Mouse (Mus musculus) kidney, postnatal 0 days (tissue): ENCODE measurements around the gene Aen. TPM values are rescaled to one million over a fixed set of nuclear protein-coding genes. Genes with fewer than 3 reads are reported as not detected.

ENCODE experiments used
- ATAC-seq: fragments of 200-750 bp; cut with Nextera tagmentation; replicated peaks from 2 replicates; pipeline ENCODE4 v1.8.0; 2017; ENCODE audit warnings: low read depth, moderate number of reproducible peaks, moderate TSS enrichment, moderate library complexity; ENCODE audit not compliant: low FRiP score
- DNase-seq: peaks from one replicate; pipeline ENCODE4 v3.0.0-alpha.2; 2016; ENCODE audit warnings: low spot score
- H3K27ac ChIP-seq: fragments of 300-500 bp; sonication (generic); 2 replicates; pipeline ENCODE4 v1.5.1; 2014; ENCODE audit warnings: mild to moderate bottlenecking
- H3K27me3 ChIP-seq: fragments of 300-500 bp; sonication (generic); 2 replicates; pipeline ENCODE4 v1.6.1; 2014; ENCODE audit warnings: low read length, mixed read lengths; ENCODE audit not compliant: insufficient read depth
- H3K36me3 ChIP-seq: fragments of 300-500 bp; sonication (generic); 2 replicates; pipeline ENCODE4 v1.6.1; 2014; ENCODE audit warnings: low read length, mixed read lengths; ENCODE audit not compliant: insufficient read depth
- H3K4me1 ChIP-seq: fragments of 300-500 bp; sonication (generic); replicated peaks from 2 replicates; pipeline ENCODE4 v1.6.1; 2014; ENCODE audit warnings: antibody characterized with exemption, low read length, mixed read lengths; ENCODE audit not compliant: insufficient read depth
- H3K4me2 ChIP-seq: fragments of 300-500 bp; sonication (generic); 2 replicates; pipeline ENCODE4 v1.6.1; 2014; ENCODE audit warnings: mild to moderate bottlenecking, low read length, moderate library complexity, mixed read lengths
- H3K4me3 ChIP-seq: fragments of 300-500 bp; sonication (generic); replicated peaks from 2 replicates; pipeline ENCODE4 v1.5.1; 2014; ENCODE audit warnings: low read depth, low read length
- H3K9ac ChIP-seq: fragments of 300-500 bp; sonication (generic); 2 replicates; pipeline ENCODE4 v1.6.1; 2014; ENCODE audit warnings: low read depth, low read length
- H3K9me3 ChIP-seq: fragments of 300-500 bp; sonication (generic); replicated peaks from 2 replicates; pipeline ENCODE4 v1.6.1; 2016; ENCODE audit warnings: low read length, inconsistent platforms, mixed read lengths
- CTCF ChIP-seq: IDR thresholded peaks from 2 replicates; pipeline ENCODE4 v1.5.1; 2016; ENCODE audit warnings: antibody characterized with exemption, low read depth, mild to moderate bottlenecking, moderate library complexity
- WGBS: fragments of 180-500 bp; shearing (Covaris S2); extraction: QIAGEN DNeasy Blood & Tissue Kit; methylation state at CpG from one replicate; pipeline ENCODE4 v1.1.7; 2014; 5-methylcytosine and 5-hydroxymethylcytosine counted together
- polyA plus RNA-seq: library from polyadenylated mRNA; unstranded; fragments of >200 nt; fragmentation: Nextera tagmentation; extraction: Ambion mirVana; gene quantifications from 2 replicates; pipeline ENCODE4 v1.2.1, GENCODE M21; 2015

The Aen gene
- polyA plus RNA-seq, 1 experiment from 2014 or later, result 33.1 TPM

DNA sequence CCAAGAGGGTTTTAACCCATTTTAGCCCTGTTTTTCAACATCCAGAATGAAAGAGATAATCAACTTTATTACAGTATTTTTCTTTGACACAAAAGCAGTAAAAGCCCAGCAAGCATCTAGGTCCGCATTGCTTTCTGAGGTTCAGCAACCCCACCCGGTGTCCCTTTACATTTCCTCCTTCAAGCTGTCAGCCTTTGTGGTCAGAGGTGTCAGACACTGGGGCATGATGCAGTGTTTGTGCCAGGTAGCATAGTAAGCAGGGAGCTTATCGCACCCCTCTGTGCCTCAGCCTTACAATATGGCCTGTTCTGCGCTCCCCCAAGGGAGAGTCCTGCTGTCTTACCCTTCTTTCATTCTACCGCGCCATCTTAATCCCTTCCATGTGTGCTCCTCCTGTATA is 13.4 kb downstream of the Aen start:
- H3K4me2 ChIP-seq, result no peak overlapping the region
- WGBS, result 92% methylated on average over 6 of the region's 6 CpGs
- no peak for ATAC-seq
- no peak overlapping the region for H3K27ac ChIP-seq
- H3K27me3 ChIP-seq, result no peaks in the 10 kb centered on the region
- peaks cover 16% of the 10 kb centered on the region; the same call in 1 of the 2 replicates for H3K36me3 ChIP-seq
- no peak for DNase-seq
- no peak for TF ChIP-seq CTCF
- no peak overlapping the region for H3K9ac ChIP-seq
- H3K9me3 ChIP-seq, result no peaks in the 10 kb centered on the region
- H3K4me3 ChIP-seq, result no peak overlapping the region
- H3K4me1 ChIP-seq, result peaks cover 7% of the 10 kb centered on the region; the same call in 1 of the 2 replicates

DNA sequence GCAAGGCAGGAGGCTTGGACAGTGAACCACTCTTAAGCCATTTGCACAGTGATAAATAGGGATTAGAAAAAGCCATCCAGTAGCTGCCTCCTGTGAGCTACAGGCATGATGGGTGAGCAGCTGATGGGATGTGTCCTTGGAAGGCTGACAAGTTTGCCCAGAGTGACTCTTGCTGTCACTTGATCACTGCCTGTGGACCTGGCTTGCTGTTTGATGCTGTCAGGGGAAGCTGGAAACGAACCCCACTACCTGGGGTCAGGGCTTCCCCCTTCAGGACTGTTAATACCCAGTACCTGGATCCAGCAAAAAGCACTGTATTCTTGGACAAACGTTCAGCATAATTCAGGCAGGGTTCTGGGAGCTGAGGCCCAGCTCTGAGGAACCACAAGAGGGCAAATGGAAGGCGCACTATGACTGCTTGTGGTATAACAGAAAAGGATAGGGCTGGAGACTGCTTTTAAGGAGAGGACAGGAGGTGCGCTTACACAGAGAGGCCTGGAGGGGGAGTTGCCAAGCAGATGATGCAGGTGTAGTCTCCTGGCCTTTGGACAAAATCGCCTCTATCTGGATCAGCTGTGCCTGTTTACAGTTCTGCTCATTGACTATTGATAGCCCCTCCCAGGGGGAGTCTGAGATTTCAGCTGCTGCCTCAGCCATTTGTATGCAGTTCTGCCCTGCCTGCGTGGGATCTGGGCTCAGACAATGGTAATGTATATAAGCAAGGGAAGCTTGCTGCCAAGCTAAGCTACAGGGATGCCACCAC is 14.9 kb downstream of the Aen start:
- WGBS, result 56% methylated on average over 6 of the region's 6 CpGs
- Histone ChIP-seq H3K4me2 (no peak overlapping the region), H3K9me3 (no peaks in the 10 kb centered on the region), H3K27me3 (no peaks in the 10 kb centered on the region), H3K9ac (no peak overlapping the region), H3K4me1 (peaks cover 7% of the 10 kb centered on the region; the same call in 1 of the 2 replicates), H3K4me3 (no peak overlapping the region), H3K36me3 (peaks cover 13% of the 10 kb centered on the region; the same call in 1 of the 2 replicates), H3K27ac (no peak overlapping the region)
- DNase-seq, result peak; percentile 32
- peak; percentile 37 for TF ChIP-seq CTCF
- no peak for ATAC-seq

DNA sequence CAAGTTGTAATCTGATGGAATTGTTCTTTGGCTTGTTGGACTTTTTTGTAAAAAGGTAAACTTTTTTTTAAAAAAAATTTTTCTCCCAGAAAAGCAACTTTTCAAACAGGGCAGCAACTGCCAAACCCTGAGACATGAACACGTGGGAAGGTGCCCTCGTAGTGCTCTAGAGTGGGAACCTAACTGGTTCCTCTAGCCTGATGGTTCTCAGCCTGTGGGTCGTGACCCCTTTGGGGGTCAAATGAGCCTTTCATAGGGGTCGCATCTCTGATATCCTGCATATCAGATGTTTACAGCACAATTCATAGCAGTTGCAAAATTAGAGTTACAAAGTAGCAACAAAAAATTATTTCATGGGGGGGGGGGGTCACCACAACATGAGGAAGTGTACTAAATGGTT is 15.6 kb downstream of the Aen start:
- Histone ChIP-seq H3K27ac (no peak overlapping the region), H3K9me3 (no peaks in the 10 kb centered on the region), H3K36me3 (peaks cover 10% of the 10 kb centered on the region; the same call in 1 of the 2 replicates), H3K9ac (no peak overlapping the region), H3K4me1 (peaks cover 7% of the 10 kb centered on the region; the same call in 1 of the 2 replicates), H3K4me3 (no peak overlapping the region), H3K27me3 (no peaks in the 10 kb centered on the region), H3K4me2 (no peak overlapping the region)
- ATAC-seq (no peak), DNase-seq (no peak)
- no peak for TF ChIP-seq CTCF
- WGBS, result 88% methylated on average over 4 of the region's 4 CpGs

DNA sequence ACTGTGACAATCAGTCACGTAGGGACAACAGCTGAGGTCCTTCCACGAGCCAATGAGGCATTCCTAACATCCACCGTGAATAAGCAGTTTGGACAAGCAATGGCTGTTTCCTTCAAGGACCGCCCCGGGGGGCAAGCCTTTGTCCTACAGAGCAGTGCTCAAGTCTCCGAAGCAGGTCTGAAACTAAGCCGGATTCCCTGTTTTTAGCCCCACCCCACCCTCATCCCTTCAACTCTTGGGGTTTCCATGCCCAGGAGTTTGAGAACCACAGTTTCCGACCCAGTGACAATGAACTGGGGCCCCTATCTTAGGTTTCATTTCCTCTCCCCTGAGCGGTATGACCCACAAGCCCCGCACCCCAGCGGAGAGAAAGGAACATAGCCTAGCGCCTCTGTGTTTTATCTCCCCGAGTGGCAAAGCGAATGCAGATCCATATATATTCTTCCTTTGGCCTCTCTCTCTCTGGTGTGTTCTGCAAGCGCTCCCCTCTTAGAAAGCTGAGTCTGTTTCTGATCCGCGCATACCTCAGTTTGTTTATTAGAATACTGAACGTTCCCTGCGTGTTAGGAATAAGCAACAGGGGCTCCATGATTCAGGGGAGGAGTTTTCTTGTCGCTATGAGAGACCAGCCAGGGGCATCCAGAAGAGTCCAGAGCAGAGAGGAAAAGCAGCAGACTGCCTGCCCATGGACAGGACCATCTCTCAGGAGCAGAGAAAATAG is 16.8 kb downstream of the Aen start:
- no peak for TF ChIP-seq CTCF
- 22% methylated on average over 20 of the region's 20 CpGs for WGBS
- no peak overlapping the region for H3K27ac ChIP-seq
- H3K4me2 ChIP-seq, result peak overlapping the region; percentile 53
- H3K36me3 ChIP-seq, result peaks cover 5% of the 10 kb centered on the region; the same call in 1 of the 2 replicates
- H3K9ac ChIP-seq, result 0 out of 2 replicates have a peak overlapping the region, but pooled peaks have one; percentile 29
- ATAC-seq, result no peak
- DNase-seq, result peak; percentile 39
- H3K9me3 ChIP-seq, result no peaks in the 10 kb centered on the region
- 0 out of 2 replicates have a peak overlapping the region, but pooled peaks have one; percentile 8 for H3K4me3 ChIP-seq
- no peaks in the 10 kb centered on the region for H3K27me3 ChIP-seq
- peaks cover 7% of the 10 kb centered on the region; the same call in 1 of the 2 replicates for H3K4me1 ChIP-seq

DNA sequence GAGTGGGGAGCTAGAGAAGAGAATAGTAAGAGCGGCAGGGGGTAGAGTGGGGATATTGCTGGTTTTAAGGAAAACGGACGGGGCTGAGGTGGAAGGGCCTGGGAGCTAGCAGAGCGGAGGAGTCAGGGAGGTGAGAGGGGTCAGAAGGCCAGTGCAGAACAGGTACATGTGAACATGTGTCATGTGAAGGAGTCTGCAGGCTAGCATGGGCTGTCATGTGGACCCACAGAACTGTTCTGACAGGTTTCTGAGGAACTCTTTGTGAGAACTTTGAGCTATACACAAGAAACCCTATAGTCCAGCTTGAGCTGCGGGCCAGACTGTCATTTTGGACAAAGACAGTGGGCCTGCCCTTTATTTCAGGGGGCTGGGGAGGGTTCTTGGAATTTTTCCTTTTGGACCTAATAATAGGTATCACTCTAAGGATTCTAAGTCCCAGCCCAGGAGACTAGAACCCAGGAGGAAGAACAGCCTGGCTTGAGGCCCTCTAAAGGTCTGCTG is 17.4 kb downstream of the Aen start, which contains the start of gene Isg20:
Gene Isg20 (plus strand): TSS at position 451 of the 501 bp plus-strand sequence.
- Histone ChIP-seq H3K4me1 (peaks cover 7% of the 10 kb centered on the region; the same call in 1 of the 2 replicates), H3K9me3 (no peaks in the 10 kb centered on the region), H3K4me3 (0 out of 2 replicates have a peak within 1 kb of the TSS, but pooled peaks have one; percentile 8), H3K36me3 (peaks cover 5% of the 10 kb centered on the region; the same call in 1 of the 2 replicates), H3K4me2 (peak within 1 kb of the TSS; percentile 53), H3K9ac (0 out of 2 replicates have a peak within 1 kb of the TSS, but pooled peaks have one; percentile 29), H3K27me3 (no peaks in the 10 kb centered on the region), H3K27ac (no peak within 1 kb of the TSS)
- ATAC-seq, result no peak
- no peak for TF ChIP-seq CTCF
- DNase-seq, result no peak
- 72% methylated on average over 5 of the region's 5 CpGs for WGBS
